Mouse (Mus musculus): ENCODE measurements around the gene Wdpcp.

DNA sequence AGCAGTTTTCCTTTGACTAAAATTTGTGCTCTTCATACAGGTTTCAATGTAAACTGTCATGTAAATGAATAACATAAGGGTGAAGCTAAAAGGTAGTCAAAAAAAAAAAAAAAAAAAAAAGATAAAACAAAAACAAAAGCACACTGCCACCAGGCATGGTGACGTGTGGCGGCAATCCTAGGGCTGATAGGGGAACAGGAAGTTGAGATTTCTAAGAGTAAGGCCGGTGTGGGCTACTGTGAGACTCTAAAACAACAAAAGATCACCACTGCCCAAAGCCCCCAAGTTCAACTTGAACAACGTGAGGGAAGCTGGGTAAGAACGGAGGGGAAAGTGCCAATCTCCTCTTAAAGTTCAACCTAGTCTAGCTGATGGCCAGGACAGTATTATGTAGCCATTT lies 3.0 kb upstream of the Wdpcp start:
- TF ChIP-seq MYOG (IDR thresholded peaks at IDR 0.05; ENCODE audit: control insufficient read depth, extremely low read depth, insufficient read length), result no peak
- TF ChIP-seq CTCF (IDR thresholded peaks at IDR 0.05; ENCODE audit: control insufficient read depth, insufficient read depth, insufficient read length), result no peak
